Mouse (Mus musculus) embryo, embryonic 11.5 days (tissue): ENCODE data around the gene Oat.
A peak's percentile ranks its signal among the peaks of the same experiment; 100 is the strongest.

Source experiments
- DNase-seq: peaks from one replicate; pipeline ENCODE4 v3.0.0-alpha.2; 2012; ENCODE audit warnings: low read depth, low spot score

The Oat gene

DNA sequence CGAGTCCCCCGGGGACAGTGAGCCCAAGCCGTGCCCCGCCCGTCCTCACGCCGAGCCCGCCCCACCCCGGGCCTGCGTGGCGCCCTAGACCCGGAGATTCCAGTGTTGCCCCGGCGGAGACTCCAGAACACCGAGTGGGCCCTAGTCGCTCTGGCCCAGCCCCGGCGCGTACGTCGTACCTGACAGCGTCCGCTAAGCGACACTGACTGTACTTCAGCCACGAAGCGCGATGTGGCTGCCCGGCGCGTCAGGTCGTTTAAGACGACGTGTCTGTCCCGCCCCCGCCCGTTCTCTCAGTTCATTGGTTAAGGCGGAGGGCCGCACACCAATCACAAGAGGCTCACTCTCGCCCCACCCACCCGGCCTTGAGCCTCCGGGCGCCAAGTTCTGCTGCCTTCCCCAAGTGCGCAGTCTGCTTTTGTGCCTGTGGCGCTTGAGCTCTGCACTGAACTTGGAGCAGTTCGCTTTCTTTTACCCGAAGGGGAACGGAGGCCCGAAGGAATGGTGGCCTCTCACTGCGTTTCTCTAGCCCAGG lies at the start of gene Oat:
Gene Oat, minus strand, starts transcription at position 283 of the 535 bp plus-strand sequence.
- DNase-seq, result peak; percentile 94

DNA sequence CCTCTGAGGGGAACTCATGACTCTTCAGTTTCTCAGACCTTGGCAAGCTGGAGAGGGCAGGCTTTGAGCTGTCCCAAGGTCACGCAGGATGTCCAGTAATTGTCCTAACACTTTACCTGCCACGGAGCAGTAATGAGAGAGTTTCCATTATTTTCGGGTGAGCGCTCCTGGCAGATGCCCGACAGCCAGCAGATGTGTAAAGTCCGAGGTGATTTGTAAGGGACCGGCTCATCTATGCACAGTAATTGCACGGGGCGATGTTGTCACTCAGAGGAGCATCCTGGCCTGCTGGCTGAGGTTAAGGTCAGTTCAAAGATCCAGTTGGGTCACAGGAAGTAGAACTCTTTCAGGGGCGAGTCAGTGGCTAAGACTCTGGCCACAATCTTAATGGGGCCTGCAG lies 48.0 kb upstream of the Oat start:
- DNase-seq, result no peak

DNA sequence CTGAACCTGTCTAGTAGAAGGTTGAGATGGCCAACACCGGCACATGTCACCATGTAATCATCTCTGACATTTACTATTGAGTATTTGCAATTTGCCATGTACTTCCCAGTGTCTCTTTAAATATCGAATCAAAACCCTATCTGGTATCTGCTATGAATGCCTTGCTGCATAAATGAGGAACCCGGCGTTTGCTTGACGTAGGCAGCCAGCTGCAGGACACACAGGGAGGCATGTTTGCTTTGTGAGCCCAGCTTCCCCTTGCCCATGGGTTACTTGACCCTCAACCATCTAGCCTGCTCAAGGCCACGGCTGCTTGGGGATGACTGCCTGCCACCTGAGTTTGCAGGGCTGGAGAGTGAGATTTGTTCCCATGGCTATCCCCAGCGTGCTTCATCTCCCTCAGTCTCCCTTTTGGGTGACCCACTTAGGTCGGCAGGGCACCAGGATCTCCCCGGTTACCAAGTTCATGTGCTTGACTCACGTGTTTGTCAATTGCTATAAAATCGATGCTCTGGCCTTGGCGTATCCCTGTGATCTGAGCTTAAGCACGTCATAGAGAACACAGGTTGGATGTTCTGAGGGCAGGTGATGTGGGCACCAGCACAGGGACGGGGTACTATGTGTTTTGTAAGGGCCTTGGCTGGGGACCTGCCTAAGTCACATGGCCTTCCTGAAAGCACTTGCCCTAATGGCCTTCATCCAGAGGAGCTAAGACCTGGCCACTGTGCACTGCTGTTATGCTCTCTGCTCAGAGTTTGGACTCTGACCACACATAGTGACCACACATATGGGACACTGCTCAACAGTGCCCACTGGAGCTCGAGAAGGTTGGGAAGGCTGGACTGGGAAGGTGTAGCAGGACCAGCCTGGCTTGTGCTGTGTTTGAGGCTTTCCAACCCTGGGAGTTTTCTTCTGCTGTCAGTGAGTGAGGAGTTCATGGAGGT lies 44.0 kb upstream of the Oat start:
- DNase-seq, result no peak

DNA sequence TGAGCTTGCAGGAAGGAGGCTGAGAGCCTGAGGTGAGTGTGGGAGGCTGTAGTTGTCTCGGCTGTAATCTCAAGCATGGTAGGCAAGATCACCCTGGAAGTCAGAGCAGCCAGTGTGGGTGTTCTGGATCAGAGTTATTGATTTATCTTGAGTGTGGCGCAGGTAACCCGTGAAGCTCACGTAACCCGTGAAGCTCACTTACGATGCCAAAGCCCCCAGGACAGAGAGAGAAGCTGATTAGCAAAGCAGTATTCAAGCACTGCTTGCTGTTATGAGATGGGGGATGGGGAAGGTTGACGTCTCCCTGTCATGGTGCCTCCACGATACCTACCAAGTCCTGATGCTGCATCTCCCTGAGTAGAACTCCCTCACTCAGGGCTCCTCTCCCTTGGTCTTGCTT lies 43.4 kb upstream of the Oat start:
- no peak for DNase-seq

DNA sequence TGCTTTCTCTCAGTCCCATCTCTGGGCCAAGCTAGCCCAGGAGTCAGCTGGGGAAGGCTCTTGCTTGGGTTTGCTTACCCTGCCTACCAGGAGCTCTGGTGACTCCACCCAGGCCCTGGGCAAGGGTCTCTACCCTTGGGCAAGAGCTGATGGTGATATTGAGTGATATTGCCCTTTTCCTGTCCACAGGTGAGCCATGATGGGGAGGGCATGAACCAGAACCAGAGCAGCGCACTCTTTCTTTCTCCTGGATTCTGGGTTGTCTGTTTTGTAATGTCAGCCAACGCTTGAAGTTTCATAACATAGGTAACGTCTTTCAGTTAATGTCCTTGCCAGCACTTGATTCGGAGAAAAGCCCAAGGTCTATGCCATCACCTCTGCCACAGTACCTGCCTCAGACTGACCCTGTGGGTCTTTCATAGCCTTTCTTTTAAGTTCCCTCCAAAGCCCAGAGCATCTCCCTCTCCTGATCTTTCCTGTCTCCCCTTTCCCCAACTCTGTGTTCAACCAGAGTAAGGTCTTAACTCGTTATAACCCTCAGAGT lies 40.9 kb upstream of the Oat start:
- no peak for DNase-seq

DNA sequence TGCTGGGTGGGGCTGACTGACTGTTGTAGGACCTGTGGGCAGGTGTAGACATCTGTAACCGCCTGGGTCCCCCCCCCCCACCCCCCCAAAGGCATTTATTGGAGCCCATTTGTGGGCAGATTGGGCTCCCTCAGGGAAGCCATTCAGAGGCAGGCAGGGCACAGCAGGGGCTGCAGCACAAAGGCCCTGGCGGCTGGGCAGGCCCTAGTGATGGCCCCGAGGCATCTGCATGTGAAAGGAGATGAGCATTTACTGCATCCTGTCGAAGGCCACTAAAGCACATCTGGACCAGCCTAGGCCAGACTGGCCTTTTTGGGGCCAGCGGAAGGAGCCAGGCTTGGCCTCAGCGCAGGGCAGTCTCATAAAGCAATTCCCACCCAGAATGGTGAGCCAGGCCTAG lies 40.2 kb upstream of the Oat start:
- no peak for DNase-seq

DNA sequence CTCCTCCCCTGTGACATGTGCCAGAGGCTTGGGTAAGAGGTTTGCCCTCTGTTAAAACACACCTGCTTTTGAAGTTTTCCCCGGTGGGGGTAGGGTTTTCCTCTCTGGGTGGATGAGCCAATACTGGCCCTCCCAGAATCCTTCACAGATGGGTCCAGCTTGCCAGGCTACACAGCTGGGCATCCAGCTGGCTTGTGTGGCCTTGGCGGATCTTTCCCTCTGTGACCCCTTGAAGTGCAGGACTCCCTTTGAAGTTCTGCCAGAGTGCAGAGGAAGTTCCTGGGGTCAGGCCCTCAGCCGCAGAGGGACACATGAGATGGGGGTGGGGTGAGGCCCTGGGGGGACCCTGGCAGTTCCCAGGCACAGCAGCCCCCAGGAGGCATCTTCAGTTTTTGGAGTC lies 39.1 kb upstream of the Oat start:
- DNase-seq, result no peak

DNA sequence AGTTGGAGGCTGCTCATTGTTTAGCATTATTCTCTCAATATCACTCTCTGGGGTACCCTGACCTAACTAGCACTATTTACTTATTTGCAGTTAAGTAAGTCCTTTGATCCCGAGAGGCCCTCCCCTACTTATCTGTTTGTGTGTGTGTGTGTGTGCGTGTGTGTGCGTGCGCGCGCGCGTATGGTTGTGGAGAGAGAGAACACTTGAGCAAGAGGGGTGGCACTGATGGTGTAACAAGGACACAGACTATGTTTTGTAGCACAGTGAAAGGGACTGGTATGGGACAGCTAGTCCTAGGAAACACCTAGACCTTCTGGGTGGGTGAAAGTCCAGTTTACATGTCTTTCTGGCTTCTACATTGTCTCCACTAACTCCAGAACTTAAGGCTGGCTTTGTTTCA lies 35.3 kb upstream of the Oat start:
- DNase-seq, result no peak

DNA sequence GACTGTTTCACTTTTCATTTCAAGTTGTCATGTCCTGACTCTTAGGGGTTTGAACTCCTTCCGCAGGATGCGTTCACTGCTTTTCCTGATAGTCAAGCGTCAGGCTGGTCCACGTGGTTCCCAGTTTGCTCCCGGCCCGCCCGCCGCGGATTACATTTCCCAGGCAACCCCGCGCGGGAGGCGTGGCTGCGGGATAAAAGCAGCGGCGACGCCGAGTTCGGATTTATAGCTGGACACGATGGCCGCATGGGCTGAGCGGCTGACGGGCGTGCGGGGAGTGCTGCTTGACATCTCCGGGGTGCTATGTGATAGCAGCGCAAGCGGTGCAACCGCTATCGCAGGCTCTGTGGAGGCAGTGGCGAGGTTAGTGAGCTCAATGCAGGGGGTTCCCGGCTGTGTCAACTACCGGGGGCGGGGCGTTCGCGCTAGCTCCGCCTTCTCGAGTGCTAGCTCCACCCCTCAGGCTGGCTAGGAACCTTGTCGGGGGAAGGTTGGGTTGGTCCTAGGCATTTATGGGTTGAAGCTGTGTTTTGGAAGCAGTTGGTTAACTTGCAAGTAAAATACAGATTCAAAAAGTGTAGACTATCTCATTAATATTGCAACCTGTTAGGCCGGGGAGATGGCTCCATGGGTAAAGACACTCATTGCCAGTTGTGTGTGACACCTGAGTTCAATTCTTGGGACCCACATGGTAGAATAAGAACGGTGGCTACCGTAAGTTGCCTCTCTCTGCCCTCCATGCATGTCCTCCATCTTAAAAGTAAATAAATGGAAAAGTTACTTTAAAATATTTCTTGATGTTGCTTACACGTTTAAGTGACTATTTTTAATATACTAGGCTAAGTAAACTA lies 34.5 kb upstream of the Oat start, which contains the start of gene Lhpp:
Gene Lhpp, plus strand, starts transcription at position 171 of the 851 bp plus-strand sequence.
- peak; percentile 79 for DNase-seq

DNA sequence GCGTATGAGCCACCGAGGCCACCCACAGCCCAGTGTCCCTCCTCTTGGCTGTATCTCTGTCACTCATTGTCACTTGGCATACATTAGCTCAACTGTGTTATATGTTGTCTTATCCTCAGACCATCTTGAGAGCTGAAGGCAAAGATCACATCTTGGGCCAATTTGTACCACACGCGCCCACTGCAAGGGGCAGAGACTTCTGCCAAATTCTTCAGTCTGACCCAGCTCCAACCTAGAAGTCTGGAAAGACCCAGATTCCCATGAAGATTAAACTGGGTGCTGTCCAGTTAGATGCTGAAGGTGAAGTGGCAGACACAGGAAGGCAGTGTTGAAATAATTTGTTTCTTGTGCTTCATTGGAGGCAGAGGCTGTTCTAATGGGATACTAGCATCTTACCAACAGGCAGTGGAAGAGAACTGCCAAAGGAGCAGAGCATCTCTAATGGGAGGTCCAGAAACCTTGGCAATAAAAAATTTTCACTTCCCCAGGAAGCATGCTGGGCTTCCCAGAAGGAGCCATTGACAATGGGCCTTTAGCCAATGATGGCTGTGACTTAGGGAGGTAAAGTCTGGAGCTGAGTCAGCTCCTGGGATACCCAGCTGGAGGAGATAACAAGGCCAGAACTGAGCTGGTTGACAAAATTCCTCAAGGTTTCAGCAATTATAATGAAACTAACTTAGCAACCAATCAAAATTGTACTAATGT lies 32.3 kb upstream of the Oat start:
- no peak for DNase-seq

DNA sequence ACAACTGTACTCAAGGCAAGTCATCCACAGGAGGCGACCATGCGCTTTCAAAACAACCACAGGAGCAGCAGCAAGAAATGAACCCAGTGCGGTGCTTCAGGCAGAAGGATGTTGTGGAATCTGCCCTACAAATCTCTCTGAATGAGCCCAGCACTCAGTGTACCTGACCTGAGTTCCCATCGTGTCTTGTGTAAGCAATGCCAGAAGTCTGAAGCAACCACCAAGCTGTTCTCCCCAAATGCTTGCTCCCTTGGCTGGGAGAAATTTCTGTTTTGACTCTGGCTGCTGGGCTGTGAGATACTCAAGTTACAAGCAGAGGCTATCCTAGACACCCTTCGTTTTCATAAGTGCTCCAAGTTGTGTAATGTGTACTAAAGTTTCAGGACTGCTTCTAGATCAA lies 29.5 kb upstream of the Oat start:
- DNase-seq, result no peak

DNA sequence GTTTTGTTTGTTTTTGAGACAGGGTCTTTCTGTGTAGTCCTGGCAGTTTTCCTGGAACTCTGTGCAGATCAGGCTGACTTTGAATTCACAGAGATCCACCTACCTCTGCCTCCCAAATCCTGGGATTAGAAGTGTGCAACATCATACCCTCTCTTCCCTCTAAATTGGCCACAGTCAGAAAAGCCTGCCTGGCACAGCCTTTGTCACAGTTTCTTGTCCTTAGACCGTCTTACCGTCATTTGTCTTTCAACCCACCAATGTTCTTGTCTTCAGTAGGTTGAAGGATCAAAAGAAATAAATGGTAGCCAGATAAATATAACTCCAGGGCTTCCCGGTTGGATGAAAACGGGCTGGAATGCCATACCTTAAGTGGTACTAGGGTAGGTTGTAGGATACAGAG lies 28.5 kb upstream of the Oat start:
- no peak for DNase-seq

DNA sequence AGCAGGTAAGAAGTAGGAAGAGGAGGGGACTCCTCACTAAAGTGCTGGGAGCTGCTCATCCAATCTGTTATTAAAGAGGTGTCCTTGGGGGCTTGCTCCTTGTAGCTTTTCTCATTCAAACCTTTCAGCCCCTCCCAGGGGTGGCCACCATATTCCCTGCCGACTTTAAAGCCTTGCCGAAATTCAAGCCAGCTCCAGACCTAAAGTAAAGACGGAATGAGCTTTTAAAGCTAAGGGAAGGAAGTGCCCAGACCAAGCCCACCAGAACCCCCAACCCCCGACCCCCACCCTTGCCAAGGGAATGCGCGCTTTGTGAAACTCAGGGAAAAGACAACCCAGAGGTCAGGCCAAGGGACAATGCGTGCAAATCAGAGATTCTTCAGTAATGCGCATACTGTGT lies 24.7 kb upstream of the Oat start:
- no peak for DNase-seq

DNA sequence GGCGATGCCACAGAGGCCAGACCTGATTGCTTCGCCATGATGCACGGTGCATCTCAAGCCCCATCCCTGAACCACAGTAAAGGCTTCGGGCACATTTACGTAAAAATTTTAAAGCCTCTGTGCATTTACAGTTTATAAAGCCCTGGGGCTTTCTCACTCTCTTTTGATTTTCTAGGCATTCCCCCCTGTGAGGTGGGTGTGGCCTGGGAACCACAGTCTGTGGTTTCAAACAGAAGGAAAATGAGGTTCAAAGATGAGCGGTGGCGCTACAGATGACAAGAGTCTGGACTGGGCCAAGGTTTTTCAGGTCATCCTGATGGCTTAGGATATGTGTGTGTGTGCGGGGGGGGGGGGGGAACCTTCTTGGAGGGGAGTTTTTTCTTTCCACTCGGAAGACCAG lies 23.8 kb upstream of the Oat start:
- DNase-seq, result no peak

DNA sequence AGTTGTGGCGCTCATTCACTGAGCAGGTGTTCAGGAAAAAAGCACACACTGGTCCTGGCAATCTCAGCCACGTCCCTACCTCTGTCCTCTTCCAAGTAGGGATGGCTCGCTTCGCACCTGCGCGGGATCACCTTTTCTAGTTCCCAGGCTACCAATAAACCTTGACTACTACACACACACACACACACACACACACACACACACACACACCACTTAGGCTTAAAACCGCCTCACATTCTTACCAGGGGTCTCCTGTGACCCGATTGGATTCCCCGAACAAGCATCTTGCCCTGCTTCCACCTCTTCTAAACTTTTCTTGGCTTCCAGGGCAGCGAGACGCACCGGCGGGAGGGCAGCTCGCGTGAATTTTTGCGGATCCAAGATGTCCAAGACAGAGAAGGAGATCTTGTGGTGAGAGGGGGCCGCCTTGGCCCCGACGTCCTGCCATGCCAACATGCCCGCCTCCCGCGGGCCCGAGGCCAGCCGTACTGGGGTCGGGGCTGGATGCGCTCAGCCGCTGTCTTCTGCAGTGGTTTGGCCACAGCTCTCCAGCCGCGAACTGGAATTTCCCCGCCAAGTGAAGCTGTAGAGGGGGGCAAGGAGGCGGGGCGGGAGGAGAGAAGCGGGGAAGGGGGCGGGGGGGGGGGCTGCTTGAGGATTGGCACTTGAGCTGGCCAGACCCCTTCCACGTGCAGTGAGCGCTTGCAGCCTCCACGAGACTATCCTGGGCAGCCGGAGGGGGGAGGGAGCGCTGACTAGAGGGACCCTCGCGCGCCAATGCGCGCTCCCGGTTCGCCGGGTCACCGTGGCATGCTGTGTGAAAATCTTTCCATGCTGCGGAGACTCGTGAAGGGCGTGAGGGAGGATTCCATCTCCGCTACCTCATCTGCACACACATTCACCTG lies 23.1 kb upstream of the Oat start, which contains the start of gene Nkx1-2:
Gene Nkx1-2, minus strand, starts transcription at position 567 of the 905 bp plus-strand sequence.
- no peak for DNase-seq

DNA sequence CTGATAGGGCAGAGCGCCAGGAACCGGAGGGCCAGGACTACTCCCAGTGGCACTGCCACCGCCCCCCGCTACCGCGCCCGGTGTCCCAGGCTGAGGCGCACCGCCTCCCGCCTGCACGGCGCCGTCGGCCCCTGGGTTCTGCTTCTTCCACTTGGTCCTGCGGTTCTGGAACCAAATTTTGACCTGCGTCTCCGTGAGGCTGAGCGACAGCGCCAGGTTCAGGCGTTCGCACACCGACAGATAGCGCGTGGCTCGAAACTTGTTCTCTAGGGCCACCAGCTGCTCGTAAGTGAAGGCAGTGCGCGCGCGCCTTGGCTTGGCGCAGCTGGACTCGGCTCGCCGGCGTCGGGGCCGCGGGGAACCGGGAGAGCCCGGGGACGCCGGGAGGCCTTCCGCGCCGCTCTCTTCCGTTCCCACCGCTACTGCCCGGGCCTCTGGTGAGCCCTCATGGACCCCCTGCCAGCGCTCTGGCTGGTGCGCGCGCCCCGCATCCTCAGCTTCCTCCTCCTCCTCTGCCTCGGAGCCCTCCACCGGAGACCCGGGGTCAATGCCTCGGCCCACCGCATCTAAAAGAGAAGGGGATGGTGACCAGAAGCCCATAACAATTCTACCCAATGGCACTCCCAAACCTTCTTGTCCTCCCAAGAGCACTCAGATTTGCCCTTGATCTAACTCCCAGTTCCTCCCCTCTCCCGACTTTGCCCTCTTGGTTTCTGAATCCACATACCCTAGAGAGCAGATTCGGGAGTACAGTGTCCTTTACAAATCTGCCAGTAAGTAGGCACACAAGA lies 21.2 kb upstream of the Oat start:
- no peak for DNase-seq

DNA sequence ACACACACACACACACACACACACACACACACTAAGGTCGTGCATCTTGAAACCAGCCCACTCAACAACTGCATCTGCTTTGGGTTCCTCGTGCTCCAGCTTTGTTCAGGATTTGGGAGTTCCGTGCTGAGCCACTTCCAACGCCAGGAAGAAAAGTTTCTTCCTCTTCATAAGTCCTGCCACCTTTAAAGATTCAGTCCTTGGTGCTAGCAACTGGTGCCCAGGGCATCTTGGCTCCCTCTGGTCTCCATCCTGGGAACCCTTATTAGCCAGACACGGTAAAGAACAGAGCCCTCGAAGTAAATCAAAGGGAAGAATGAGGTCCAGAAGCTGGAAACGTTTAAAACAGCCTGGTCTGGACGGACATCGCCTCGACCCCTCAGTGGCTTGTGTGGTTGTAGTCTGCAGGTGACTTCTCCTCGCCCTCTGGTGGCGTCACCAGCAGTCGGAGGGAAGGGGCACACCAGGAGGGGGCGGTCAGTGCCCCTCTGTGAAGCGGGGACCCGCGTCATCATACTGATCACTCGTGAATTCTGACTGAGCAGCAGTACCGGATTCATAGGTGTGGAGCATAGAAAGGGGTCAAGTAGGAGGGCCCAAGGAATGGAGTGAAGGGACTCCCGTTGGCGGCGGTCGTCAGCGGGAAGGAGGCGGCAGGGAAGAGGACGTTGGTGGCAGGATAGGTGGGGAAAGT lies 20.5 kb upstream of the Oat start:
- DNase-seq, result no peak

DNA sequence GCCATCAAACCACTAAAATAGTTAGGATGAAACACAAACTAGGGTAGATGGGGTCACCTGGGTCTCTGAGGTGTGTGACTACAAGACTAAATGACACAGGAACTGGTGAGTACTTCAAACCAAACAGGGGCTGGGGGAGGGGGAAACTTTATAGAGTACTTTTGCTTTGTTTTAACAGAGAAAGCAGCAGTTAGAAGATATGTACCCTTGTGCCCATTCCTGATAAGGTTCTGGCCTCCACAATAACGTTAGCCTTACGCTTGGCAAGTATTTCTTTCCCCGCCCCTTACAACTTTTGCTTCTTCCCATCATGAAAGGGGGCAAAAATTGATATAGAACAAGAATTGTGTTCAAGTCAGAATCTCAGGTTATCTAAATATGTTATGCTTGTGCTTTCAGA lies 19.6 kb upstream of the Oat start:
- no peak for DNase-seq

DNA sequence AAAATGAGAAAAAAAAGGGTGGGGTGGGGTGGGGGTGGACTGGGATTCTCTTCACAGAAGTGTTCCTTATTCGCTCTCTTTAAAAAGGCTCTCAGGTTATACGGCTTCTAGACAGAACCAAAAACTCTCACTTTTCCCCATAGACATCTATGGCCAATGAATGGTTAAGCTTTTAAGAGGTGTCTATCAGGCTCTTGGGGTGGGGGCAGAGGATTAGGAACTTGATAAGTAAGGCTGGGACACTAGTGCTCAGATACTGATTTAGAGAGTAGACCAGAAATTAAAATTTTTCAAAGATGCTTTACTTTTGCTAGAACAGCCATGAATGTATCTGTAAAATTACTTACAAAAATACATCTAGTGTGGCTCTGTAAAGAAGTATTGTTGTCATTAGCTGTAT lies 18.1 kb upstream of the Oat start:
- DNase-seq, result no peak
